Mouse (Mus musculus): ENCODE data around the gene Sufu.
A peak's percentile ranks its signal among the peaks of the same experiment; 100 is the strongest.

Sufu gene

DNA sequence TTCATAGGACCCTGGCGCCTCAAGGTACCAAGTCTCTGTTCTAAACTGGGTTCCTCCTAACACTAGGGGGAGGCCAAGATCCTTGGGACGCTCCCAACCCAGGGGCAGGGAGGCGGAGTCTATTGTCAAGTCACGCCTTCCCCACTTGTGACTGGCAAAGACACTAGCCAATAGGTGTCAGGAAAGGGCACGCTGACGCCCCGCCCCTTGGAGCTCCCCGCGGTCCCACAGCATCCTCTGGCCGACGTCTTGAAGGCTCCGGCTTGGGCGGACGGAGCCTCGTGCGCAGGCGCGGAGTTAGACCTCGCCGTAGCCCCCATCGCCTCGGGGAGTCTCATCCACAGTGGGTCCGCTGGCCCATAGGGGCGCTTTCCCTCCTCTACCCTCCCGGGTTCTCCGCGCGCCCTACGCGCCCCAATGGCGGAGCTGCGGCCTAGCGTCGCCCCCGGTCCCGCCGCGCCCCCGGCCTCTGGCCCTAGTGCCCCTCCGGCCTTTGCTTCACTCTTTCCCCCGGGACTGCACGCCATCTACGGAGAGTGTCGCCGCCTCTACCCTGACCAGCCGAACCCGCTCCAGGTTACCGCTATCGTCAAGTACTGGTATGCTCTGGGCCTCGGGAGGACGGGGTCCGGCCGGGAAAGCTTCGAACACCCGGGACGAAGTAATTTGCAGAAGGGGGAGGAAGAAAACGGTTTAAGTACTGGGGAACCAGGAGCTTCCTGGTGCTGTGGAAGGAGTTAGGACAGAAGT, at the start of gene Sufu:
TSS of gene Sufu (plus strand) at position 211 of the 750 bp plus-strand sequence.
- peak; percentile 97 for DNase-seq (ENCODE audit: low spot score)

DNA sequence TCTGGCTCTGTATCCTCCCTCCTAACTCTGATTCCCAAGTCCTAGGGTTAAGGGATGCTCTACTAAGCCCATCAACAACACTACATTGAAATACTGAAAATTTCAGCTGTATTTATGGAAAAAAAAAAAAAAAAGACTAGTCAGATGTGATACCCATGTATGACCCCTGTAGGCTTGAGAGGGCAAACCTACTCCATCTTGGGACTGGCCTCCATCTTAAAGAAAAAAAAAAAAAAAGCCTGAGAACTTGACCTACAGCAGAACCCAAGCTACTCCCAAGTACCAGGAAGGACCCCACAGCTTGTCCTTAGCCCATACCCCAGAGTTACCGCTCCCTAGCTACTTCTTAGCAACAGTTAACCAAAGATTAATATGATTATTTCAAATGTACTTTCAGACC, 49.5 kb upstream of the Sufu start:
- DNase-seq (ENCODE audit: low spot score): no peak

- no peak for DNase-seq (ENCODE audit: low spot score)
Measured at GRCm38 (mm10) chr19:46347936-46348668, 48.6 kb upstream of the Sufu start.

DNA sequence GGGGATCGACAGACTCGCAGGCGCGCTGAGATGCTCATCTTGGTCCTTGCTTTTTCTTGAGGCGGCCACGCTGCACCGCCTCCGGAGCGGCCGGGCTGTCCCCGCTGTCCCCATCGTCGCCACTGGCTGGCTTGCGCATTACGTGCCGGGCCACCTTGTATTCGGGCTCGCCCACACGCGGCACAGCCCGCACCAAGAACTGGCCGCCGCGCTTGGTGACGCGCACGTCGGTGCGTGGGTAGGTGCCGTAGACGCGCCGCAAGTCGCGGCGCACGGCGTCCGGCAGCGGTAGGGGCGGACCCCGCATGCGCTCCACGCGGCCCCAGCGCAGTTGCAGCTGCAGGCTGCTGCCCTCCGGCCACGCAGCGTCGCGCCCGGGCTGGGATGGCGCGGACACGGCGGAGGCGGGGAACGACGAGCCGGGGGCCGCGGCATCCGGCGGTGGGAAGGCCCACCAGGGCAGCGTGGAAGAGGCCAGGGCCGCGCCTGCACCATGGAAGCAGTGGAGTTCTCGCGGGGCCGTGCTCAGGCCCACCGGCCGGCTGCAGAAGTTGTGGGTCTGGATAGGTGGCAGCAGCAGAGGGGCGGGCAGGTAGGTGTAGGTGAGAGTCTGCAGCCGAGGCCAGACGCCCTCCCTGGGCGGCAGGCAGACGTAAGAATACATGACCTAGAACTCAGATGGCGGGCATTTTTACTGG, 47.8 kb upstream of the Sufu start:
- peak; percentile 56 for DNase-seq (ENCODE audit: low spot score)

DNA sequence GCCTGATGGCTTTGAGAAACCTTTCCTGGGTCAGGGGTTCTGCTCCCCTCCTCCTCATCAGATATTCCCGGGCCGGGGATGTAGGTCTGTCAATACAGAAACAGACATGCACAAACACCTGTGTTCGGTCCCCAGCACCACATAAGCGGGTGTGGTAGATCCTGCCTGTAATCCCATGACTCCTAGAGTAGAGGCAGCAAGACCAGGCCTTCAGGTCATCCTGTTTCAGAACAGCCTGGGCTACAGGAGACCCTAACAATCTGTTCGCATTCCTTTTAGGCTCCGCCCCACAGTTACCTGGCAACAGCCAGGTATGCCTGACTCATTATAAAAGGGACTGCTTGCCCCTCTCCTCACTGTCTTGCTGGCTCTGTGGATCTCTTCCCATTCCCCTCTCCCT, 47.1 kb upstream of the Sufu start:
- no peak for DNase-seq (ENCODE audit: low spot score)

- DNase-seq (ENCODE audit: low spot score): no peak
Measured at GRCm38 (mm10) chr19:46350168-46350932, 46.3 kb upstream of the Sufu start, which contains the start of gene 2310034G01Rik. Gene 2310034G01Rik, minus strand, starts transcription at chr19:46350302.

- peak; percentile 61 for DNase-seq (ENCODE audit: low spot score)
Measured at GRCm38 (mm10) chr19:46356701-46357138, 40.0 kb upstream of the Sufu start.

DNA sequence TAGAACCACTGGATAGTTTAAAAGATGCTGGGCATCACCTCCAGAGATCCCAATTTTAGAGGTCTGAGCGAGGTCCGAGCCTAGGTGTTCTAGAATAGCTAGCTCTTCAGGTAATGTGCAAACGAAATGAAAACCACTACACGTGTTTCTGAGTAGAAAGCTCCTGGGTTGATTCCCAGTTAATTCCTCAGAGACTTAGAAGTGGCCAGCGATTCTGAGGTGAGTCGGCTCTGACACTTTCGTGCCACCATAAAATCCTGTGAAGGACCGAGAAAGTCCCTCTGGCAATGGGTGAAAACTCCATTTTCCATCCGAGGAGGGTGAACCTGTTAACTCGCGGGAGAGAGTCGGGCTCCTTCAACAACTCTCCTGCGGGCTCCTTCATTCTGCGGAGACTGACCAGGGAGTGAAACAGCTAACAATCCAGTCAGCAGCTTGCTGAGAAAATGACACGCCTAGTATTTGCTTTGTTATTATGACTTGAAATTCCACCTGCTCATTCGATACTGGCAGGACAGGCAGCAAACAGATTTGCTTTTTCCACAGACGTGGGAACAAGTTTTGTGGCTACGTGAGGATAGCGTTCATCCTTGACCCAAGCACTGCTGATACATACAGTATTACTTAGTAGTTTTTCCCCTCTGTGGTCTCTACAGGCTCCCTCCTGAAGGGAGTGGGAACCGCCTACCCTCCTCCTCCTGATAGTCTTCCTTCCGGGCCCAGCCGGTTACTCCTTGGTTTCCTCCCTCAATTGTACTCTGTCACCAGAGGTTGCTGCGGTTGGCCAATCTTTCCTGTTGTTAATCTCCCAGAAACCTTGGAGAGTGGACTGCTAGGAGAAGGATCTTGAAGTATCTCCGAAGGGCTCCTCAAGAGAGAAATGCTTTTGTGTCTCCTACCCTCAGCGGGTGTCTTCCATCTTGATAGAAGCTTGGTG, 39.1 kb upstream of the Sufu start:
- no peak for DNase-seq (ENCODE audit: low spot score)

DNA sequence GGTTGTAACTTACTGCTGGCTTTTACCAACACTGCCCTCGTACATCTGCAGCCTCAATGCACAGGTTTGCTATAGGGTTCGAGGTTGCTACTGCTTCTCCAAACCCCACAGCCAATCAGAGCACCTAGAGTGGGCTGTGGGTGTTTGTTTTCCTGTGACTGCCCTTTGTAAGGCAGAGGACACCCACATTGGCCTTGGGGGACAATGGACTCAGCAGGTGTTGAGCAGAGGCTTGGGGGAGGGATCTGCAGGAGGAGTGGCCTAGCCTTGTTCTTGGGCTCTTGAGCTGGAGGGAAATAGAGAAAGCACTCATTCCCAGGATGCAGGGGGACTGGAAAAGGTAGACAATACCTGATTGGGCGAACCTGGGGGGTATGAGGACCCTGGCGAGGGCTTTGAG, 38.3 kb upstream of the Sufu start:
- DNase-seq (ENCODE audit: low spot score): no peak

DNA sequence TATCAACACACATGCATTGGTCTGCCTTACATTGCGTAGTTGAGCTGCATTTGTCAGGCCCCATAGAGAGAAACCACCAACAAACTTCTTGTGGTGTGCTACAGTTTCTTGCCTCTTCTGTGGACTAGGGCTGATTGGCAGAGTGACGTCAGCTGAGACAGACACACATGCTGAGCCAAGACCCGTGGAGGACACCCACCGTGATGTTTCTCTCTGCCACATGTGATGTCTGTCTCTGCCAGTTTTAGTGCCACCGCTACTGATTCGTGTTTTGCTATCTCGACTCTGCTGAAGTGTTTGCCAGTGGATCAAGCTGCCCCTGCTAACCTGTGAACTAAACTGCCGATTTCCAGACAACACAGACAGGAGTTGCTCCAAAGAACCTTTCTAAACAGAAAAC, 34.6 kb upstream of the Sufu start:
- no peak for DNase-seq (ENCODE audit: low spot score)

- no peak for DNase-seq (ENCODE audit: low spot score)
Measured at GRCm38 (mm10) chr19:46363294-46364009, 33.2 kb upstream of the Sufu start.

DNA sequence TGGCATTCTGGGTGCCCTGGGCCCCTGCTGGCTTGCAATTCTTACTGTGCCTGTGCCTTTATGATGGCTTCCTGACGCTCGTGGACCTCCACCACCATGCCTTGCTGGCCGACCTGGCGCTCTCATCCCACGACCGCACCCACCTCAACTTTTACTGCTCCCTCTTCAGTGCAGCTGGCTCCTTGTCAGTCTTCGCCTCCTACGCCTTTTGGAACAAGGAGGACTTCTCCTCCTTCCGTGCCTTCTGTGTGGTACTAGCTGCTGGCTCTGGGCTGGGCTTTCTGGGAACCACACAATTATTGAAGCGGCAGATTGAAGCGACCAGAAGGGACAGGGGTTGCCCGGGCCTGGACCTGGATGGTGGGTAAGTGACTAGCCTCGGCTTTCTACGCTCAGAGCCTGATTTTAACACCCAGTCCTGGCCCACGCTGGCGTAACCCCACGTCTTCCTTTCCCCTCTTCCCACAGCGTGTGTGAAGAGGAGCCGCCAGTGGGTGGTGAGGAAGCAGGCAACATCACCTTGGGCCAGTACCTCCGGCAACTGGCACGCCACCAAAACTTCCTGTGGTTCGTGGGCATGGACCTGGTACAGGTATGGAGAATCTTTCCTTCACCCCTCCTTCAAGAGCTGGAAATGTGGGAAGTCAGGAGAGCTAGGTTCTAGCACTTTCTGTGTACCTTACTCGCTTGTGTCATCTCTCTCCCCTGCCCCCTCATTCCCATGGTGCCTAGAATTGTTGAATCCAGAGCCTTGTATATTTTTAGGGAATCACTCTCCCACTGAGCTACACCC, 28.7 kb upstream of the Sufu start:
- DNase-seq (ENCODE audit: low spot score): no peak

DNA sequence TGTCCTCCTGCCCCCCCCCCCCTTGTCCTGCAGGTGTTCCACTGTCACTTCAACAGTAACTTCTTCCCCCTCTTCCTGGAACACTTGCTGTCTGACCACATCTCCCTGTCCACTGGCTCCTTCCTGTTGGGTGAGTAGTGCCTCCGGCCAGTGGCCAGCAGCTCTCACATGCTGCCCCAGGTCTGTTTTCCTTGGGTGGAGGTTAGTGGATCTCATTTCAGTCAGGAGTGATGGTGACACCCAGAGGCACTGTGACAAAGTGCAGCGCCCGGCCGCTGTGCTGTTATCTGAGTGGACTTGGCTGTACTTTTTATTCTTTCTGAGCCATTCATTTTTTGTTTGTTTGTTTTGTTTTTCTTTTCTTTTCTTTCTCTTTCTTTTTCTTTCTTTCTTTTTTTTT, 27.5 kb upstream of the Sufu start:
- DNase-seq (ENCODE audit: low spot score): no peak

- no peak for DNase-seq (ENCODE audit: low spot score)
Measured at GRCm38 (mm10) chr19:46374477-46375088, 22.1 kb upstream of the Sufu start.

GRCm38 (mm10) chr19:46375489-46375888, 21.2 kb upstream of the Sufu start:
- DNase-seq (ENCODE audit: low spot score): no peak

- no peak for DNase-seq (ENCODE audit: low spot score)
Measured at GRCm38 (mm10) chr19:46375891-46376290, 20.8 kb upstream of the Sufu start.

DNA sequence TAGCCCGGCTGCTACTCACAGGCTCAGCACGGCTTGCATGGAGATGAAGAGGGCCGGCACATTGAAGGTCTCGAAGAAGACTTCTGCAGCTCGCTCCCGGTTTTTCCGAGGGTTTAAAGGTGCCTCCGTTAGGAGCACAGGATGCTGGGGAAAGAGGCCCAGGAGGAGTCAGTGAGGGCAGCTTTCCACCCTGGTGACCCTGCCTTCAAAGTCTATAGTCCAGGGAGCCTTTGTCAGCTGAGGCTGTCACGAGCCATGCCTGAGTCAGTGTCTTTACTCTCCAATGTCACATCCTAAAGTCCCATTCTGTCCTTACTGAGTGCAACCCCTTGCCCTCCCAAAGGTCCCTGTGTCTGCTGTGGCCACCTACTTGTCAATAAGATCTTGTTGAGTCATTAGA, 14.4 kb upstream of the Sufu start:
- no peak for DNase-seq (ENCODE audit: low spot score)

- no peak for DNase-seq (ENCODE audit: low spot score)
Measured at GRCm38 (mm10) chr19:46389872-46390271, 6.8 kb upstream of the Sufu start.

- DNase-seq (ENCODE audit: low spot score): no peak
Measured at GRCm38 (mm10) chr19:46392018-46392417, 4.7 kb upstream of the Sufu start.

All from ovary, postnatal 10 days (tissue).